Mouse (Mus musculus) NIH3T3 (cell line): ENCODE measurements at regions not wholly inside any gene's neighbourhood (a gene's known extent, or its start where the extent isn't known, plus 50 kb on each side); places are given as distances from the start of the nearest gene placed in this dataset.
"Not testable (repeated sequence)": the region's sequence is repeated elsewhere in the genome, so short reads cannot be mapped to it uniquely, and the experiment has no call there.

Experiments
- DNase-seq: peaks from one replicate; pipeline ENCODE4 v3.0.0-alpha.2; 2012; ENCODE audit warnings: low read depth

- peak; percentile 22 for DNase-seq
These were observed 551.2 kb downstream of the Tlr4 start for GRCm38 (mm10) chr4:67378632-67379031.

- no peak for DNase-seq
These were observed 560.5 kb downstream of the Tlr4 start for GRCm38 (mm10) chr4:67387834-67388233.

GRCm38 (mm10) chr4:67402977-67403376 lies 575.6 kb downstream of the Tlr4 start:
- DNase-seq: no peak

GRCm38 (mm10) chr4:67424064-67424463 lies 596.7 kb downstream of the Tlr4 start:
- no peak for DNase-seq

GRCm38 (mm10) chr4:67425712-67426111 lies 598.3 kb downstream of the Tlr4 start:
- DNase-seq: no peak

- DNase-seq: no peak
These were observed 620.5 kb downstream of the Tlr4 start for GRCm38 (mm10) chr4:67447835-67448234.

GRCm38 (mm10) chr4:67459871-67460270 lies 632.5 kb downstream of the Tlr4 start:
- DNase-seq: not testable (repeated sequence)

- DNase-seq: no peak
These were observed 645.6 kb downstream of the Tlr4 start for GRCm38 (mm10) chr4:67473034-67473433.

GRCm38 (mm10) chr4:67477264-67477845 lies 650.0 kb downstream of the Tlr4 start:
- DNase-seq: peak; percentile 74

GRCm38 (mm10) chr4:67478081-67478480 lies 650.7 kb downstream of the Tlr4 start:
- DNase-seq: no peak

- no peak for DNase-seq
These were observed 694.9 kb downstream of the Tlr4 start for GRCm38 (mm10) chr4:67522235-67522634.

GRCm38 (mm10) chr4:67523158-67523557 lies 695.8 kb downstream of the Tlr4 start:
- DNase-seq: no peak

- DNase-seq: no peak
These were observed 702.2 kb downstream of the Tlr4 start for GRCm38 (mm10) chr4:67529586-67529985.

- DNase-seq: no peak
These were observed 712.1 kb downstream of the Tlr4 start for GRCm38 (mm10) chr4:67539466-67539865.

- no peak for DNase-seq
These were observed 718.6 kb downstream of the Tlr4 start for GRCm38 (mm10) chr4:67546013-67546412.

- no peak for DNase-seq
These were observed 720.6 kb downstream of the Tlr4 start for GRCm38 (mm10) chr4:67547957-67548356.

- DNase-seq: no peak
These were observed 726.1 kb downstream of the Tlr4 start for GRCm38 (mm10) chr4:67553511-67553910.

GRCm38 (mm10) chr4:67574816-67575215 lies 747.4 kb downstream of the Tlr4 start:
- no peak for DNase-seq

- no peak for DNase-seq
These were observed 762.1 kb downstream of the Tlr4 start for GRCm38 (mm10) chr4:67589501-67589900.

- DNase-seq: no peak
These were observed 762.8 kb downstream of the Tlr4 start for GRCm38 (mm10) chr4:67589976-67590727.

GRCm38 (mm10) chr4:67607166-67607565 lies 779.8 kb downstream of the Tlr4 start:
- no peak for DNase-seq

- no peak for DNase-seq
These were observed 787.2 kb downstream of the Tlr4 start for GRCm38 (mm10) chr4:67614486-67615067.

- DNase-seq: no peak
These were observed 799.3 kb downstream of the Tlr4 start for GRCm38 (mm10) chr4:67626641-67627040.
